Mouse (Mus musculus): Measurements from ENCODE around the gene Heca. TPM values are rescaled to one million over a fixed set of nuclear protein-coding genes. Genes with fewer than 3 reads are reported as not detected.

Heca gene
- total RNA-seq, 2 experiments from 2014 or later, result 13.6 to 13.8 TPM

Other genes with a start within 250 kb of the Heca start
- 10 to 100 TPM; 26.3 to 39.9 TPM for gene Cited2, start 224.8 kb downstream of the Heca start, total RNA-seq (2021)
- 100 to 1,000 TPM; 109 to 140 TPM for gene Txlnb, start 151.8 kb downstream of the Heca start, total RNA-seq (2021)
- gene Abracl, start 75.2 kb upstream of the Heca start, total RNA-seq (2021), result 10 to 100 TPM; 10.7 to 11.5 TPM
- 10 to 100 TPM; 23.0 to 29.6 TPM for gene Reps1, start 107.8 kb upstream of the Heca start, total RNA-seq (2021)